Mouse (Mus musculus) lung, embryonic 16.5 days (tissue): Measurements from ENCODE around the gene Gm49416. TPM values are rescaled to one million over a fixed set of nuclear protein-coding genes. Genes with fewer than 3 reads are reported as not detected.

ENCODE experiments used
- ATAC-seq: fragments of 200-750 bp; cut with Nextera tagmentation; 2 replicates; pipeline ENCODE4 v1.8.0; 2017; ENCODE audit warnings: low read depth, mild to moderate bottlenecking, moderate library complexity
- H3K27ac ChIP-seq: fragments of 300-500 bp; sonication (generic); 2 replicates; pipeline ENCODE4 v1.5.1; 2014; ENCODE audit warnings: mild to moderate bottlenecking, control low read depth, low read length
- H3K27me3 ChIP-seq: fragments of 300-500 bp; sonication (generic); 2 replicates; pipeline ENCODE4 v1.6.1; 2014; ENCODE audit warnings: low read depth, low read length, mixed read lengths; ENCODE audit not compliant: control insufficient read depth, insufficient read depth
- H3K36me3 ChIP-seq: fragments of 300-500 bp; sonication (generic); 2 replicates; pipeline ENCODE4 v1.6.1; 2014; ENCODE audit warnings: low read length; ENCODE audit not compliant: control insufficient read depth, insufficient read depth
- H3K4me1 ChIP-seq: fragments of 300-500 bp; sonication (generic); replicated peaks from 2 replicates; pipeline ENCODE4 v1.6.1; 2014; ENCODE audit warnings: low read length, mixed read lengths; ENCODE audit not compliant: control insufficient read depth, insufficient read depth
- H3K4me2 ChIP-seq: fragments of 300-500 bp; sonication (generic); 2 replicates; pipeline ENCODE4 v1.6.1; 2014; ENCODE audit warnings: low read depth, low read length, control low read depth
- H3K4me3 ChIP-seq: fragments of 300-500 bp; sonication (generic); 2 replicates; pipeline ENCODE4 v1.5.1; 2014; ENCODE audit warnings: mild to moderate bottlenecking, low read length, control low read depth
- H3K9ac ChIP-seq: fragments of 300-500 bp; sonication (generic); 2 replicates; pipeline ENCODE4 v1.6.1; 2014; ENCODE audit warnings: low read length, control low read depth
- H3K9me3 ChIP-seq: fragments of 300-500 bp; sonication (generic); 2 replicates; pipeline ENCODE4 v1.6.1; 2016; ENCODE audit warnings: low read length; ENCODE audit not compliant: control insufficient read depth
- WGBS: fragments of 180-500 bp; shearing (Covaris S2); extraction: QIAGEN DNeasy Blood & Tissue Kit; methylation state at CpG from one replicate; pipeline ENCODE4 v1.1.7; 2014; 5-methylcytosine and 5-hydroxymethylcytosine counted together
- polyA plus RNA-seq: library from polyadenylated mRNA; unstranded; fragments of >200 nt; fragmentation: Nextera tagmentation; extraction: Ambion mirVana; gene quantifications from 2 replicates; pipeline ENCODE4 v1.2.1, GENCODE M21; 2015

The Gm49416 gene
- polyA plus RNA-seq, 1 experiment from 2014 or later: not detected

DNA sequence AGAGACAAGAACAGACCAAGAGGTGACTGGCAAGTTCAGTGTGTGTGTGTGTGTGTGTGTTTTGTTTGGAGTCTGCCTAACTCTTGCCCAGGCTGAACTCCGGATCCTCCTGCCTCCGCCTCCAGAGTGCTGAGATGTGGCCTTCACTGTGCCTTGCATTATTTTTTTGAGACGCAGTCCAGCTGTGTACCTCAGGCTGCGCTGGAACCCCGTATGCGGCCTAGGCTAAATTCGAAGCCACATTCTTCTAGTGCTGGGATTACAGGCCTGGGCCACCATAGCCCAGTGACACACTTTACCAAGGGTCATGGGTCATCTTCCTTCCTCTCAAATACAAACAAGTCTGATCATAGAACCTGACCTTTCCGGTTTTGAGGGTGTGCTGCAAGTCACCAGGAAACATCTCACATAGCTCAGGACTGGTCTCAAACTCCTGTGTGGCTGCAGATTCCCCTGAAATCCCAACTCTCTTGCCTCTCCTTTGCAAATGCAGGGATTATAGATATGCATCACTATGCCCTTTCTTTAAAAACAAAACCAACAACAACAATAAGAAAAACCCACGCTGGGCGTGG, 16.4 kb upstream of the Gm49416 start:
- 61% methylated on average over 10 of the region's 10 CpGs for WGBS
- Histone ChIP-seq H3K9me3 (no peaks in the 10 kb centered on the region), H3K36me3 (peaks cover 17% of the 10 kb centered on the region), H3K27me3 (no peaks in the 10 kb centered on the region), H3K9ac (peak overlapping the region; percentile 99), H3K4me3 (peak overlapping the region; percentile 99), H3K27ac (no peak overlapping the region), H3K4me2 (peak overlapping the region; percentile 69), H3K4me1 (peaks cover 10% of the 10 kb centered on the region)
- ATAC-seq: no peak

DNA sequence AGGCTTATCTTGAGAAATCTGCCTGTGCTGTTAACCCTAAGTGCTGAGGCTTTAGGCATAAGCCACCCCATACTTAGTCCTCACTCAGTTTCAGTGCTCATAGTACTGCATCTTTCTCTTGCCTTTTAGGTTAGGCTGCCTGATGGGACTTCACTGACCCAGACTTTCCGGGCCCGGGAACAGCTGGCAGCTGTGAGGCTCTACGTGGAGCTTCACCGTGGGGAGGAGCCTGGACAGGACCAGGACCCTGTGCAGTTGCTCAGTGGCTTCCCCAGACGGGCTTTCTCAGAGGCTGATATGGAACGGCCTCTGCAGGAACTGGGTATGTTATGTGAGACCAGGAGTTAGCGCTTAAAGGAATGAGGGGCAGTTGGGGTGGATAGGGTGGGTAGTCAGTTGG, 13.7 kb upstream of the Gm49416 start:
- no peak overlapping the region for H3K9ac ChIP-seq

GRCm38 (mm10) chr19:8880311-8881033, 8.3 kb upstream of the Gm49416 start, which contains the start of gene Uqcc3:
TSS of gene Uqcc3 (minus strand) at chr19:8880923.
- peak within 1 kb of the TSS; percentile 82 for H3K4me2 ChIP-seq
- H3K4me3 ChIP-seq: peak within 1 kb of the TSS; percentile 83
- no peaks in the 10 kb centered on the region; the same call in 1 of the 2 replicates for H3K4me1 ChIP-seq
- H3K36me3 ChIP-seq: peaks cover 5% of the 10 kb centered on the region
- WGBS: under 1% methylated on average over 42 of the region's 42 CpGs
- peak; percentile 97 for ATAC-seq
- H3K9ac ChIP-seq: peak within 1 kb of the TSS; percentile 89
- no peaks in the 10 kb centered on the region for H3K9me3 ChIP-seq
- peak within 1 kb of the TSS; percentile 83 for H3K27ac ChIP-seq
- no peaks in the 10 kb centered on the region for H3K27me3 ChIP-seq

More for the DNA sequence above, 13.7 kb upstream of the Gm49416 start:
- Histone ChIP-seq H3K27me3 (no peaks in the 10 kb centered on the region), H3K27ac (no peak overlapping the region), H3K4me2 (no peak overlapping the region), H3K9me3 (no peaks in the 10 kb centered on the region), H3K4me3 (no peak overlapping the region), H3K4me1 (peaks cover 10% of the 10 kb centered on the region), H3K36me3 (peaks cover 17% of the 10 kb centered on the region)
- no peak for ATAC-seq
- 88% methylated on average over 7 of the region's 7 CpGs for WGBS

DNA sequence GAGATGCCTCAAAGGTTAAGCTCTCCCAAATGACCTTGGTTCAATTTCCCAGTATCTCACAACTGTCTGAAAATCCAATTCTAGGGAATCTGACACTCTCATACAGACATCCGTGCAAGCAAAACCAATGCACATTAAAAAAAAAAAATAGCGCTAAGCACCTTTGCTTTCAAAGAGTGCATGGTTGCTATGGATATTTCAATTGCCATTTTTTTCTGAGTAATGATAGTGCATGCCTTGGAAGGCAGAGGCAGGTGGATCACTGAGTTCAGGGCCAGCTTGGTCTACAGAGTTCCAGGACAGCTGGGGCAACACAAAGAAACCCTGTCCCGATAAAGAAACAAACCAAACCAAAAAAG, 7.7 kb upstream of the Gm49416 start:
- H3K27ac ChIP-seq: no peak overlapping the region
- peak overlapping the region; percentile 89 for H3K9ac ChIP-seq
- peak overlapping the region; percentile 83 for H3K4me3 ChIP-seq
- WGBS: 9% methylated on average over 3 of the region's 3 CpGs
- H3K9me3 ChIP-seq: no peaks in the 10 kb centered on the region
- H3K4me1 ChIP-seq: no peaks in the 10 kb centered on the region; the same call in 1 of the 2 replicates
- no peak for ATAC-seq
- peaks cover 3% of the 10 kb centered on the region; the same call in 1 of the 2 replicates for H3K36me3 ChIP-seq
- peak overlapping the region; percentile 82 for H3K4me2 ChIP-seq
- no peaks in the 10 kb centered on the region for H3K27me3 ChIP-seq

DNA sequence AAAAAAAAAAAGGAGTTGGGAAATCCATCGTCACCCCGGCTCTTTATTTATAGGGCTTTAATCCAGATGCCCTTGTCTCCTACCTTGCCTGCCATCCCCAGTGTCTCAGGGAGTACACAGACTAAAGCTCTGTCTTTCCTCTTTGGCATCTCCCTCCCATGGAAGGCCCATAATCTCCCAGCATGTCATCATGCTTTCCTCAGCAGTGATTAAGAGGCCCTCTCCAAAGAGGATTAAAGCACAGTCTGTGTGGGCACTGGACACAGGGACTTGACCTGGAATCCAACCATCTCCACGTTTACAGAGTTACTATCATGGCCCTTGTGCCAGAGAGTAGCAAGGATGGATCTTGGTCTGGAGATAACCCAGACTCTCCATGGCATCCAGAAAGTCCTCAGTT, 5.1 kb upstream of the Gm49416 start, which contains the start of the genes Lbhd1 and Gm49403:
Gene Lbhd1 (plus strand): TSS at position 117 of the 400 bp plus-strand sequence.
Gene Gm49403 (plus strand): TSS at position 315 of the 400 bp plus-strand sequence.
- no peaks in the 10 kb centered on the region for H3K27me3 ChIP-seq
- H3K4me3 ChIP-seq: no peak within 1 kb of the TSS
- no peak within 1 kb of the TSS for H3K27ac ChIP-seq
- H3K4me2 ChIP-seq: no peak within 1 kb of the TSS
- no peaks in the 10 kb centered on the region for H3K36me3 ChIP-seq
- H3K9ac ChIP-seq: no peak within 1 kb of the TSS
- H3K9me3 ChIP-seq: no peaks in the 10 kb centered on the region
- ATAC-seq: no peak
- H3K4me1 ChIP-seq: peaks cover 6% of the 10 kb centered on the region
- WGBS: 69% methylated on average over 3 of the region's 3 CpGs

DNA sequence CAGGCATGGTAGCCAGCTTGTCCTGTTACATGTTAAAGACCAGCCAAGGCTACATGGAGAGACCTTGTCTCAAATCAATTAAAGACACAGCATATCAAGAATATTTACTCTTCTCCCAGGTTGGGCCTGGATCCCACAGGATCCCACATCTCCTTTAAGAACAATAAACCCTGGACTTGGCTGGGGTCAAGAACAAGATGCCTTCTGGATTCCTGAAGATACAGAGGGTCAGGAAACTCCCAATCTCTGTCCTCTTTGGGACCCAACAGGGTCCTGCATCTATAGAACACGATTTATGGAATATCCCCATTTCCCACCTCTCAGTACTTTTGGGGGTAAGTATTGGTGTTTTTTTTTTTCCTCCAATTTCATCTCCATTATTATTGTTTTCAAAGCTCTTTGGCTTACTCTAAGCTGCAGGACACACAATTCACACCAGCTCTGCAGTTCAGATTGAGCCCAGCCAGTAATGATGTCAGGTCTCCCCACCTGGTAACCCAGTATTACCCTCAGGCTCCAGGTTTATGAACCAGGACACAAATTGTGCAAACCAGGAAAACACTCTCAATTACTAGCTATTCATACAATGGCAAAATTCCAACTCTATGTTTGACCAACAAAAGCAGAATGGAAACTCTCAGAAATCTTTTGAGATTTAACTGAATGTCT, 1.7 kb upstream of the Gm49416 start:
- Histone ChIP-seq H3K27me3 (no peaks in the 10 kb centered on the region), H3K27ac (peak overlapping the region; percentile 77), H3K36me3 (peaks cover 8% of the 10 kb centered on the region; the same call in 1 of the 2 replicates), H3K4me2 (peak overlapping the region; percentile 79; the same call in 1 of the 2 replicates), H3K4me3 (peak overlapping the region; percentile 76; the same call in 1 of the 2 replicates), H3K4me1 (peaks cover 12% of the 10 kb centered on the region), H3K9me3 (no peaks in the 10 kb centered on the region), H3K9ac (peak overlapping the region; percentile 84)
- ATAC-seq: no peak
- 48% methylated on average over 1 of the region's 1 CpGs for WGBS

DNA sequence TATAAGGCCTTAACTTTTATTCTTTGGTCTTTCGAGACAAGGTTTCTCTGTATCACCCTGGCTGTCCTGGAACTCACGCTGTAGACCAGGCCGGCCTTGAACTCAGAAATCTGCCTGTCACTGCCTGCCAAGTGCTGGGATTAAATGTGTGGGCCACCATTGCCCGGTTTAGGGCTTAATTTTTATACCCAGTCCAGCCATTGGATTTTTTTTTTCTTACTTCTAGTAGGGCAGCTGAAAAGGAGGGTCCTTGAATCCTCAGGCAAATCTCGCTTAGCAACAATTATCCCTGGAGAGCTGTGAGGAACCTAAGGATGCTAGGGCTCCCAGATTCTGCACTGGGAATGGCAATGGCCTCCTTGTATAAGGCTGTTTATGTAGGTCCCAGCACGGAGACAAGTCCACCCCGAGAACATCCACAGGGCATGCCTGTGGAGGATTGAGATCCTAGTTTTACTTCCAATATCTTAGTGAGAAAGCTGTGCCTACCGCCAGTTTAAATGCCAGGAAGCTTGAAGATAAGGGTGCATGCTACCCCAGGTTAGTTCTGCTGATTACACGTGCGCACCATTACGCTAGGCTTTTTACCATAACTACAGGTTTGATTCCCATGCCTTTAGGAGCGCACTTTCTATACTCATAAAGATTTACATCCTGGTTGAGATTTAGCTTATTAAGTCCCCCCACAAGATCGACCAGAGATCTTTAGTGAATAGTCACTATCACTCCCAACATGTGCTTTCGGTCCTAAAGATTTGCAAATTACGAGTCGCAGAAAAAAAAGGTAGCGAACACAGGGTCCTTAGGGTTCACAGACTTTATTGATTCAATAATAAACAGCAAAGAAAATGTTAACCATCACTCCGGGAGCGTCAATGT, 902 bp upstream of the Gm49416 start:
- no peak for ATAC-seq
- Histone ChIP-seq H3K36me3 (peaks cover 8% of the 10 kb centered on the region; the same call in 1 of the 2 replicates), H3K4me2 (peak overlapping the region; percentile 79), H3K9ac (peak overlapping the region; percentile 84), H3K9me3 (no peaks in the 10 kb centered on the region), H3K4me1 (peaks cover 12% of the 10 kb centered on the region), H3K27ac (peak overlapping the region; percentile 77), H3K27me3 (no peaks in the 10 kb centered on the region), H3K4me3 (peak overlapping the region; percentile 76)
- 10% methylated on average over 19 of the region's 19 CpGs for WGBS

DNA sequence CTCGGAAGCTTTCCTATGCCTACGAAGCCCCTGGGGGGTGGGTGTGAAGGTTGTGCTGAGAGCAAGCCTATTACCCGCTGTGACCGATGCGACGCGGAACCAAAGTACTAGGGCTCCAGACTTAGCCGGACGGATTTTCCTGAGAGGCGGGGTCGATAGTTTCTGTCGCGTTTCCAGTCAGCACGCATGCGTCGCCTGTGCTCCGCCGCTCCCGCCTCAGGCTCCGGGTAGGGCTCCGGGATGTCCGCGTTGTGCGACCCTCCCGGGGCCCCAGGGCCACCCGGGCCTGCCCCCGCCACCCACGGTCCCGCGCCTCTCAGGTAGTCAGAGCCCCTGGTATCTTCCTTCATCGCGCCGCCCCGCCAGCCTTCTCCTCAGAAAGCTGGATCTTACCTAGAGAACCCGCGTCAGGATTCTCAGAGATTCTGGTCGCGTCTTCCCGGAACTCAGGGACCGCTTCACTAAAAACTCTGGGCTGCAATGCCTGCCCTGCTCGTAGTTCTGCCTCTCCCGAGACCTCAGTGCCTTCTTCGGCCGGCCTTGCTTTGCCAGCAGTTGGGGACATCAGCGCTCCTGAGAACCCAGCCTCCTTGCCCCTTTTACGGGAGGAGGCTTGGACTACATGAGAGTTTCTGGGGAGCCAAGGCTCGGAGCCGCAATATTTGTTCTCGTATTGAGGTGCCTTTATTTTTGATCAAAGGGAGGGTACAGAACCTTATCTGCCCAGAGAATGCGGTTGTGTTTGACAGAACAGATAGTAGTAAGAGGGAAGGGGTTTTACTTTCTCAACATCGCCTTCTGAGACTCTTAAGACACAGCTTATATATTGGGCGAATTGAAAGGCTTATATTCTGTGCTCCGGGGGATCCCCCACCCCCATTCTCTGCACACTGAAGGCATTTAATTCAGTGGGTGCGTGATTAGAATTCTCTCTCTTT, 4.4 kb downstream of the Gm49416 start, which contains the start of gene Ints5:
Gene Ints5 (plus strand): TSS at position 177 of the 938 bp plus-strand sequence.
- ATAC-seq: peak; percentile 56
- Histone ChIP-seq H3K27me3 (no peaks in the 10 kb centered on the region), H3K9ac (peak within 1 kb of the TSS; percentile 96), H3K4me1 (peaks cover 21% of the 10 kb centered on the region), H3K4me2 (peak within 1 kb of the TSS; percentile 88), H3K36me3 (peaks cover 11% of the 10 kb centered on the region), H3K9me3 (no peaks in the 10 kb centered on the region), H3K27ac (peak within 1 kb of the TSS; percentile 77), H3K4me3 (peak within 1 kb of the TSS; percentile 82)
- WGBS: 1% methylated on average over 54 of the region's 54 CpGs
